Mouse (Mus musculus) layer of hippocampus, adult 2 months (tissue): ENCODE measurements around the gene Asb2. TPM values are rescaled to one million over a fixed set of nuclear protein-coding genes. Genes with fewer than 3 reads are reported as not detected.
A peak's percentile ranks its signal among the peaks of the same experiment; 100 is the strongest.

Experiments used
- DNase-seq, 2 experiments: peaks; one replicate each; pipeline ENCODE4 v3.0.0; 2022; ENCODE audit warnings: low spot score in 2 of 2
- H3K27ac ChIP-seq: fragments of 200-600 bp; 2 replicates; pipeline ENCODE4 v1.8.1; 2022
- H3K4me3 ChIP-seq: fragments of 200-600 bp; 2 replicates; pipeline ENCODE4 v1.8.1; 2022; ENCODE audit warnings: mild to moderate bottlenecking
- CTCF ChIP-seq: fragments of 200-600 bp; conservative IDR thresholded peaks from 2 replicates; pipeline ENCODE4 v1.8.1; 2022; ENCODE audit warnings: antibody characterized with exemption, mild to moderate bottlenecking, moderate library complexity
- total RNA-seq, 2 experiments: library from RNA; stranded (reverse); gene quantifications; 2 replicates each; pipeline ENCODE4 v1.2.3; 2021

Gene Asb2
- total RNA-seq, 2 experiments from 2014 or later: 2.0 to 2.3 TPM

DNA sequence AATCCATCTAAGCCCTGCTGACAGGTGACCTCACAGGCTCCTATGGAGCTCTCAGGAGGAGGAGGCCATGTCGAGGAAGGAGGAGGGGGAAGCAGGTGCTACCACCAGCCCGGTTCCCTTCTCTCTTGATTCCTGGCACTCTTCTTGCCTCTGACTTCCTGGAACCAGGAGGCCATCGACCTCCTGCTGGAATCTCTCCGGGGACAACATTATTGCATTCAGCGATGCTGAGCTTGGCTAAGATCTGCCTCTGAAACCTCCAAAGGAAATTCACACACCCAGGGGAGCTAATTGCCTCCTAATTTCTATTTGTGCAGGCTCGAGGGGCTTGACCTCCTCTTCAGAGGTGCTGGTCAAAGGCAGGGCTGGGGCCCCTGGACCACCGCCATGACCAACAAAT, 28.7 kb downstream of the Asb2 start:
- no peak for TF ChIP-seq CTCF
- no peak for DNase-seq
- H3K27ac ChIP-seq: no peak overlapping the region
- no peak overlapping the region for H3K4me3 ChIP-seq

DNA sequence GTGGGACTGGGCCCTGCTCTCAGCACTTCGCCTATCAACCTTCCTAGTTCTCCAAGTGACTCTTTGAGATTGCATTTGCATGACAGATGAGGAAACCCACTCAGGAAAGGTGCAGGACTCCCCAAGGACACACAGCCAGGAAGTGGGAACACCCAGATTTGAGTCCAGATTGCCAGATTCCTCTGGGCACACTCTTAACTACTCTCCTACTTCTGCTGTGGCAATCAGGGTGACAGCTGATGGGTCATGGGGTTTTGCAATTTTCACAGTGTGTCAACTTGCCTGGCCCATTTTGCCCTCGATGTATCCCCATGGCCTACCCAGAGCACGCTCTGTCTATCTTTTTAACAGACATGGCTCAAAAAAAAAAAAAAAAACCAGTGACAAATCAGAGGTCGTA, 29.2 kb downstream of the Asb2 start:
- TF ChIP-seq CTCF: no peak
- DNase-seq: no peak
- no peak overlapping the region for H3K27ac ChIP-seq
- H3K4me3 ChIP-seq: no peak overlapping the region

DNA sequence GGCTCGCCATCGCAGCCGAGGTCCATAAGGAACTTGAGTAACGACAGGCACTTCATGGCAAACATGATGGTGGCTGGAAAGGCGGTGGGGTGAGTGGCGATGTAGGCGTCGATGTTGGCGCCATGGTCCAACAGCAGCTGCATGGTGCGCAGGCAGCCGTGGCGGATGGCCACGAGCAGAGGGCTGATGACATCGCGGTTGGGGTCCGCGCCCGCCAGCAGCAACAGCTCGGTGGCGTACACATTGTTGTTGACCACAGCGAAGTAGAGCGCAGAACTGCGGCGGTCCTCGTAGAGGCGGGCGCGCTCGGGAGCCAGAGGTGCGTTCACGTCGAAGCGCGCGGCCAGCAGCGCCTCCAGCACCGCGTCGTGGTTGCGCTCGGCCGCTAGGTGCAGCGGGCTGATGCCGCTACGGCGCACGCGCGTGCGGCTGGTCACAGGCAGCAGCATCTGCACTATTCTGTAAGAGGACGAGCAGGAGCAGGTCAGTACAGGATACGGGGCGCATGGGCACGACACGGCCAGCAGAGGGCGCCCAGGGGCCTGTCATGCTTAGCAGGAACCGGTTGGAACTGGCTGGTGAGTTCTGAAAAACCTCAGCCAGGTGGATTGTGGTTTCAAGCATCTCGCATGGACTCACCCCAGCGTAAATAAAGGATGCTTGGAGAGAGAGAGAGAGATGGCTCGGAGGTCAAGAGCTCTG, 30.5 kb downstream of the Asb2 start:
- DNase-seq: peak; percentile 77 to 86
- peak; percentile 93 for TF ChIP-seq CTCF
- Histone ChIP-seq H3K4me3 (peak overlapping the region; percentile 43), H3K27ac (no peak overlapping the region)

DNA sequence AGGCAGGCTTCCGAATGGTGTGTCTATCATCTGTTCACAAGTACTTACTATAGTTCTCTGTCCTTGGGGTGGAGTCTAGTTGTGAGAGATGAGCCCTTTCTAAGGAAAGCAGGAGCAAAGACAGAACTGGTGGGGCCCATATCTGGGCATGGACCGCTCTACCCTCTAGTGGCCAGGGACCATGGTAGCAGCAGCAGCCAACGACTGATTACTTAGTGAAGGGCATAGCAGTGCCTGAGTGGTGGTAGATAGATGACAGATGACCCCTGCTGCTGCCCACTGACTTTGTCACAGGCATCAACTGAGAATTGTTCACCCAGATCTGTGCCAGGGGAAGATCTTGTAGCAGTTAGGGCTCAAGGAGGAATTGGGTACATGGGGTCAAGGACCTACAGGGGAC, 33.0 kb downstream of the Asb2 start:
- peak; percentile 89 for TF ChIP-seq CTCF
- DNase-seq: peak in 1 of 2 experiments; percentile 51
- H3K27ac ChIP-seq: no peak overlapping the region
- H3K4me3 ChIP-seq: no peak overlapping the region

DNA sequence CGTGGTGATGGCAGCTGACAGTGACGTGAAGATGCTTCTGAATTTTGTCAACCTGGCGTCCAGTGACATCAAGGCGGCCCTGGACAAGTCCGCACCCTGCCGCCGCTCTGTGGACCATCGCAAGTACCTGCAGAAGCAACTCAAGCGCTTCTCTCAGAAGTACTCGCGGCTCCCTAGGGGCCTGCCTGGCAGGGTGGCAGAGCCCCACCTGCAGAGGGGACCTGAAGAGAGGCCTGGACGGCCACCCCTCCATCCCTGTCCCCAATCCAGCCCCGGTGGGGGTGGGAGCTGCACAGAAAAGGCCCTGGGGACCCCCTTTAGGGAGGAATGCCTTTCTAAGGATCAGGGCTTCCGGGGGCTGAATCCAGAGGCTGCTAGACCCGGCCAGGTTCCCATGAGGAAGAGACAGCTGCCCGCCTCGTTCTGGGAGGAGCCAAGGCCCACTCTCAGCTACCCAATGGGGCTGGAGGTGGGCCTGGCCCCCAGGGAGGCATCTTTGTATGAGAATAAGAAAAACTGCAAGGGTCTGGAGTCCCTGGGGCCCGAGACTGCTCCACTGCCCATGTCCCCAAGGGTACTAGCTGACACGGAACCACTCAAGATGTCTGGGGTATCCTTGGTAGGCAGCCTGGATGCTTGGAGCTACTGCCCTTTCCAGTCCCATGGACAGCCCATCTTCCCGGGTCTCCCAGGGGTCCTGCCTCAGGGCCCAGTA, 39.8 kb downstream of the Asb2 start:
- Histone ChIP-seq H3K4me3 (no peak overlapping the region), H3K27ac (no peak overlapping the region)
- DNase-seq: no peak
- TF ChIP-seq CTCF: no peak

DNA sequence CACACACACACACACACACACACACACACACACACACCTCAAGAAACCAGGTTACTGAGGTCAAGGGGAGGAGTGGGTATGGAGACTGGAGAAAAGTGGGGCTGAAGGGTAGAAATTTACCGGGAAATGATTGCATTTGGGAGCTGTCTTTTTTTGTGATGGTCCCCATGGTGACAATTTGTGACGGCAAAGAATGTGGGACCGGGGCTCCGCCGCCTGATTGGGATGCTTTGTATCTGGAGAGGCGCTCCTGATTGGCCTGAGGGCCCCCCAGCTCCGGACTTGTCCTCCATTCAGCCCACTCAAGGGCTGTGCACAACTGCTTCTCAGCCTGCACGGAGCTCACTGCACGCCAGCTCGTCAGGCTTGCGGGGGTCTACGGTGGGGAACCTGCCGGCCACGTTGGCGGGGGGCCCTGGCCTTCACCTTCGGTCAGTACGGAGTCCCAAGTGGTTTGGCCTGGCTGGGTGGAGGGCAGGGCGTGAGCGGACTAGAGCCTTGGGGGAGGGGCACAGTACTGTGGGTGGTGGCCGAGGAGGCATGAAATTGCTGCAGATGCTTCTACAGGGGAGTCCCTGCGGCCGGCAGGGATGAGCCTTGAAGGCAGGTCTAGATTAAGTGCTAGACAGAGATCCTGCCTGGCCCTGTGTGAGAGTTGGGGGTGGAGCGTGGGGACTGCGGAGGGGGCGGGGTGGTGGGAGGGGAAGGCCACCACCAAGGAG, 41.0 kb downstream of the Asb2 start:
- Histone ChIP-seq H3K27ac (peak overlapping the region; percentile 78), H3K4me3 (peak overlapping the region; percentile 53)
- no peak for DNase-seq
- no peak for TF ChIP-seq CTCF

DNA sequence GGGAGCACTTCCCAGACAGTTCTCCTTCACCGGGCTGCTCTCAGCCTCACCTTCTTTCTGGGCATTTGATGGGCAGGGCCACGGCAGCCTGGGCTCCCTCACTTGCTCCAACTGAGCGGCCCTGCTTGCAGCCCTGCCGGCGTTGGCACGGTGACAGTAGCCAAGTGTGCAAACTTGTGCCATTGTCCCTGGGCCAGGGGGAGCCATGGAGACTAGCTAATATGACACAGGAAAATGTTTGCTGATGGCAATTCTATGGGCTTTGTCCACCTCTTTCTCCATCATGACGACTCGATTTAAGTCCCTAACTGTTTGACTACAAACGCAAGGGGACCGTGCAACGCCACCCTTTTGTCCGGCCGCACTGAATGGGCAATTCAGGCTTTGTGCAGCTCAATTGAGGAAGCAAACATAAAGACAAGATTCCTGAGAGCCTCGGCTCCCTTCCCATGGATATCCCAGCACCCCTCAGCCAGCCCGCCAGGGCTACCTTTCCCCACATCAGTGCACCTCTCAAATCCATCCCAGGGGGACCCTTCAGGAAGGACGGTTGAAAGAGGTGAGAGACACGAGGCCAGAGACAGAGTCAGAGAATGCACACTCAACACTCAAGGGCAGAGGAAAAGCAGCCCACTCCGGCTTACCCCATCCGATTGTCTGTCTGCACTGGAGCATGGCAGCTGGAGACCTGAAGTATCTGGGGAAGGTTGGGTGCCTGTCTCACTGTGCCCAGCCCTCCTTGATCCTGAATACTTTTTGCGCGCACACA, 41.7 kb downstream of the Asb2 start:
- Histone ChIP-seq H3K4me3 (peak overlapping the region; percentile 37), H3K27ac (peak overlapping the region; percentile 21; the same call in 1 of the 2 replicates)
- no peak for DNase-seq
- no peak for TF ChIP-seq CTCF

DNA sequence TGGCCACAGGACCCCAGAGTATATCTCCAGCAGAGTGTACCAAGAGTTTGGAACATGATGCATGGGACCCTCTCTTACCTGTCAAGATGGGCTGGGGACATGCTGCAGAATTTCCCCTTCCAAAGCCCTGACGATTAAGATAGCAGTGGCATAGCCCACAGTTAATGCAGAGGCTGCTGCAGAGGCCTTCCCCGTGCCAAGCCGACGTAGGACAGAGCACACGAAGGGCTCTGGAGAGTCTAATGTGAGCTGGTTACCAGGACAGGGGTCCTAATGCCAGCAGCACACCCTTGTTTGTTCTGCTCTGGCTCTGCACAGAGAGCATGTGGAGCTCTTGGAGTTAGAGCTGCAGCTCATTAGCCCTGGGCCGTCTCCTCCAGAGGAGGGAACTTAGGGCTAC, 42.5 kb downstream of the Asb2 start:
- Histone ChIP-seq H3K27ac (no peak overlapping the region), H3K4me3 (no peak overlapping the region)
- TF ChIP-seq CTCF: no peak
- no peak for DNase-seq

DNA sequence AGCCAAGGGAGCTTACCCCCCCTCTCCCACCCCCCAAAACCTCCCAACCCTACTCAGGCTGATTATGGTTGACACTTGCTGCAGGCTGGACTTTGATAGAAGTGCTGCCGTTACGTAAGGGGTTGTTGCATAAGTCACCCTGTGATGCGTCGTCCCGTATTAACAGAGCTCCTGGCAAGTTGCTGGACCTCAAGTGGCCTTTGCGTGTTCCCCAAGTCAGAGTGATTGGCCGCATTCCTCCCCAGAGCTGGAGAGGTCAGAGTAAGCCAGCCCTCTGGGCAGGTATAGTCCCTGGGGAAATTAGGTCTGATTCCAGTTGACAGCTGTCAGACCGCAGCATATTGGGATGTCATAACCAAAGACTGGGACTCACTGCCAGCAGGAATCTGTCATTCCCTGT, 43.9 kb downstream of the Asb2 start:
- H3K4me3 ChIP-seq: no peak overlapping the region
- H3K27ac ChIP-seq: no peak overlapping the region
- DNase-seq: no peak
- TF ChIP-seq CTCF: no peak

DNA sequence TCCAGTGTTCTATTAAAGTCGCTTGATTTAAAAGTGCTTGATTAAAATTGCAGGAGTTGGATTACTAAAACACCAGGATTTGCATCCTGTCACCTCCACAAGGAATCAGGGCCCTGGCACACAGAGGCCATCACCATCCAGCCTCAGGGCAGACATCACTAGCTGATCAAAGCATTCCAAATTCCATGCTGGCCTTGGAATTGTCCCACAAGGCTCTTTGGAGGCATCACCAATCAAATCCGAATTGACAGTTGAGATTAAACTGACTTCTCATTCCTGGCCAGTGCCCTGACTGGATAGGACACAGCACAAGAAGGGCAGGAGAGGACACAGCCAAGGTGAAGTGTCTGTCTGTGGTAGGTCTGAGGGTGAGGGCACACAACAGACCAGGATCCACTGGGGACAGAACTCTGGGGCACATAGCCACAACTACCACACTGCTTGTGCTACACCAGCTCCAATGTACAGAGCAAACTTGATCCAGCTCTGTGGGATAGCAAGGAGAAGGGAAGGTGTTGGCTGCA, 45.0 kb downstream of the Asb2 start, which contains the start of gene Fam181a:
TSS of gene Fam181a (plus strand) at position 232 of the 524 bp plus-strand sequence.
- no peak within 1 kb of the TSS for H3K4me3 ChIP-seq
- DNase-seq: no peak
- TF ChIP-seq CTCF: no peak
- no peak within 1 kb of the TSS for H3K27ac ChIP-seq

DNA sequence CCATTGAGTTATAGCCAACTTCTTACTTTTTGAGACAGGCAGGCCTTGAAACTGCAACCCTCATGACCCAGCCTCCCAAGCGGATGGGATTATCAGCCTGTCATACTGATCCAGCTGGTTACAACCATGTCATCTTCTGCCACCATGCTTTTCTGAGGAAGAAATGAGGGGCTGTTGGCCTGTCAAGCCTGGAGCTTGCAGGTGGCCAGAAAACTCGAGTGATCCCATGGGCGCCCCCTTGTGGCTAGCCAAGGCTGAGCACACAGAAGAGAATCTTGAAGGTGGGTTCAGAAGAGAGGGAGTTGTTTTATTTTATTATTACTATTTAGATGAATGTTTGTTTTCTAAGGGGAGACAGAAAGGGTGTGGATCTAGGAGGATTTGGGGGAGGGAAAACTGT, 49.1 kb downstream of the Asb2 start:
- Histone ChIP-seq H3K4me3 (no peak overlapping the region), H3K27ac (no peak overlapping the region)
- peak; percentile 76 for TF ChIP-seq CTCF
- peak in 1 of 2 experiments; percentile 69 for DNase-seq

DNA sequence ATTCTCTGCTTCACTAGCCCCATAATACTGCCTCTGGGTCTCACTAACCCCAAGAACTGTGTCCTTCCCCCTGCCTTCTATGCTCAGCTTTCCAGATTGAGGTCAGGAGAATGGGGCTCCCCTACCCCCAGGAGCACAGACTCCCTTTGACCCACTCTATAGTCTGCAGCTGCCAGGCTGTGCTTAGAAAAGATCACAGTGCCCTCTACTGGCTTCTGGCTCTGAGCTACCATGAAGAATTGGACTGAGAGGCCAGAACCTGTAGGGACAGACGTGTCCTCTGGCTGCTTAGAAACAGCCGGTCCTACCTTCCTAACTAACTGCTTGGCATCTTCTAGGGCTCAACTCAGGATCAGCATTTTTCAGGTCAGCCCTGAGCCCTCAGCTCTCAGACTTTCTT, 49.6 kb downstream of the Asb2 start:
- no peak overlapping the region for H3K27ac ChIP-seq
- peak; percentile 63 for TF ChIP-seq CTCF
- peak in 1 of 2 experiments; percentile 39 for DNase-seq
- H3K4me3 ChIP-seq: no peak overlapping the region

DNA sequence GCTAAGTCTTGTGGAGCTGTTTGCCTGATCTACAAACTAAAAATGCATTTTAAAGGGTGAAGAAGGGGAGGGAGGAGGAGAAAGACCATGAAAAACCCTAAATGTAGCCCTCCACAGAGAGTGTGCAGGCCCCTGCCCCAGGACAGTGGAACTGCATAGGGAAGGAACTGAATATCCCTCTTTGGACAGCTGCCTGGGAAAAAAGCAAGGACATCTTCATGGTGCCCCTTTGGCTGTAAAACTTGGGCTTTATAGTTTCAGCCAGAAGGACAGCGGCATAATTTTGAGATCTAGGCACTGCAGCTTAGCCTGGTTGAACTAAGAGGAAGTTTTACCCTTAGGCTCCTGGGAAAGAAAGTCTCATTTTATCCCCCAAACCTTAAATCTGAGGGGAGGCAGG, 52.8 kb downstream of the Asb2 start:
- no peak overlapping the region for H3K4me3 ChIP-seq
- TF ChIP-seq CTCF: no peak
- H3K27ac ChIP-seq: no peak overlapping the region
- DNase-seq: no peak
